Mouse (Mus musculus) skeletal muscle tissue, adult 2 months (tissue): ENCODE measurements around the gene Chst15.

Experiments
- DNase-seq: peaks from one replicate; pipeline ENCODE4 v3.0.0-alpha.2; 2012; ENCODE audit warnings: low read depth, low spot score

Chst15 gene

GRCm38 (mm10) chr7:132317036-132317541, at the start of gene Chst15:
Chst15 (minus strand) TSS chr7:132317228.
- peak; percentile 27 for DNase-seq

- no peak for DNase-seq
Measured at GRCm38 (mm10) chr7:132365703-132366384, 48.8 kb upstream of the Chst15 start.

- DNase-seq = no peak
Measured at GRCm38 (mm10) chr7:132365111-132365510, 48.1 kb upstream of the Chst15 start.

- DNase-seq = no peak
Measured at GRCm38 (mm10) chr7:132364506-132364905, 47.5 kb upstream of the Chst15 start.

- no peak for DNase-seq
Measured at GRCm38 (mm10) chr7:132360336-132360735, 43.3 kb upstream of the Chst15 start.

- peak; percentile 55 for DNase-seq
Measured at GRCm38 (mm10) chr7:132358709-132359108, 41.7 kb upstream of the Chst15 start.

GRCm38 (mm10) chr7:132358250-132358649, 41.2 kb upstream of the Chst15 start:
- no peak for DNase-seq

- DNase-seq = no peak
Measured at GRCm38 (mm10) chr7:132357841-132358237, 40.8 kb upstream of the Chst15 start.

GRCm38 (mm10) chr7:132356881-132357840, 40.1 kb upstream of the Chst15 start:
- no peak for DNase-seq

GRCm38 (mm10) chr7:132356185-132356584, 39.2 kb upstream of the Chst15 start:
- DNase-seq = peak; percentile 17

- no peak for DNase-seq
Measured at GRCm38 (mm10) chr7:132355767-132356166, 38.7 kb upstream of the Chst15 start.

- DNase-seq = no peak
Measured at GRCm38 (mm10) chr7:132349075-132349572, 32.1 kb upstream of the Chst15 start.

GRCm38 (mm10) chr7:132347273-132348045, 30.4 kb upstream of the Chst15 start:
- peak; percentile 27 for DNase-seq

GRCm38 (mm10) chr7:132345526-132346070, 28.6 kb upstream of the Chst15 start:
- DNase-seq = no peak

- DNase-seq = no peak
Measured at GRCm38 (mm10) chr7:132344606-132345005, 27.6 kb upstream of the Chst15 start.

GRCm38 (mm10) chr7:132343900-132344299, 26.9 kb upstream of the Chst15 start:
- DNase-seq = no peak

GRCm38 (mm10) chr7:132343146-132343545, 26.1 kb upstream of the Chst15 start:
- no peak for DNase-seq

GRCm38 (mm10) chr7:132339041-132339839, 22.2 kb upstream of the Chst15 start:
- peak; percentile 29 for DNase-seq

- DNase-seq = peak; percentile 19
Measured at GRCm38 (mm10) chr7:132338350-132338749, 21.3 kb upstream of the Chst15 start.

GRCm38 (mm10) chr7:132337268-132337917, 20.4 kb upstream of the Chst15 start:
- DNase-seq = no peak
